ENCODE assay signal across 10 mouse cellular contexts in the genomic region with DNA sequence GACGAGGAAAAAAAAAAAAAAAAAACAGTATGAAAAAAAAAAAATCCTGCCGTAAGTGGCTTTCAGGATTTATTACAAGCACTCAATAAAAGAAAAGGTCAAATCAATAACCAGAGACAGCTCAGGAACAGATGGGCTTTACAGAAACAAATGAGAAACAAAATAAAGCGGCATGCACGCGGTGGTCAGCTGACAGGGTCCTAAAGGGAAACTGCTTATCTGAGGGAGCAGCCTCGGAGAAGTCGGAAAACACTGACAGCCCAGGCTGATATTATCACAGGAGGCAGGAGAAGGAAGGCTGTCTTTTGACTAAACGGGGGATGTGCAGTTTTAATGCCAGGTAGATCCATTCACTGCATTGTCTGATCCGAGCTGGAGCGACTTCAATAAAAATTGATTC.
DNase-seq lines count a peak whose midpoint lies in the region; ATAC-seq and TF ChIP-seq lines count a peak whose summit lies in the region.
"Had no signal": no experiment of that assay in that cellular context is flagged by ENCODE, and none has a peak within 500 bp of the region (broad histone marks: within the 10 kb centered on the region; RNA-seq: fewer than 3 reads in every experiment).

No protein-coding gene starts in this region.

- no peak for TF ChIP-seq POLR2A in cortical plate, adult 2 months (IDR thresholded peaks at IDR 0.05; ENCODE audit: extremely low read depth, insufficient read depth, low read length)

- peaks cover 25% of the 10 kb centered on the region for H3K36me3 ChIP-seq in hindbrain, embryonic 13.5 days

- no peak for TF ChIP-seq CTCF in gastrocnemius, adult 2 months (IDR thresholded peaks at IDR 0.05)
- TF ChIP-seq CTCF in cortical plate, adult 2 months (IDR thresholded peaks at IDR 0.05; ENCODE audit: extremely low read depth, insufficient read depth, low read length): no peak

- DNase-seq in gastrocnemius, adult 2 months: no peak
- no peak for DNase-seq in gastrocnemius, adult 18-20 months (ENCODE audit: low spot score)
- peak; percentile 63 for DNase-seq in mesoderm, embryonic 11.5 days (ENCODE audit: low read depth, low spot score)
- no peak for DNase-seq in urinary bladder, postnatal 10 days (ENCODE audit: low spot score)
- no peak for DNase-seq in frontal cortex, postnatal 14 days (ENCODE audit: low spot score in 2 of 2)
- DNase-seq: cerebellum, adult 11 months had no signal

- WGBS in hindbrain, embryonic 13.5 days: 33% methylated on average over 10 of the region's 10 CpGs

- peak overlapping the region; percentile 55 for H3K4me2 ChIP-seq in hindbrain, embryonic 13.5 days

- peak overlapping the region; percentile 72 for H3K4me3 ChIP-seq in gastrocnemius, adult 2 months
- peak overlapping the region; percentile 47 for H3K4me3 ChIP-seq in cortical plate, adult 2 months (ENCODE audit: insufficient read depth, low read length)
- peak overlapping the region; percentile 41 for H3K4me3 ChIP-seq in hindbrain, embryonic 13.5 days

- peak overlapping the region; percentile 65 for H3K9ac ChIP-seq in hindbrain, embryonic 13.5 days

- no peaks in the 10 kb centered on the region for H3K27me3 ChIP-seq in hindbrain, embryonic 13.5 days
- H3K27me3 ChIP-seq: CH12.LX had no signal

- H3K27ac ChIP-seq in gastrocnemius, adult 2 months: peak overlapping the region; percentile 72
- H3K27ac ChIP-seq in cortical plate, adult 2 months (ENCODE audit: insufficient read depth, low read length): no peak overlapping the region
- no peak overlapping the region; the same call in 1 of the 2 replicates for H3K27ac ChIP-seq in hindbrain, embryonic 13.5 days

- peaks cover 2% of the 10 kb centered on the region; the same call in 1 of the 2 replicates for H3K4me1 ChIP-seq in cortical plate, adult 2 months (ENCODE audit: control insufficient read depth, insufficient read depth, low read length)
- peaks cover 18% of the 10 kb centered on the region for H3K4me1 ChIP-seq in hindbrain, embryonic 13.5 days (replicated peaks)

- H3K9me3 ChIP-seq in hindbrain, embryonic 13.5 days: no peaks in the 10 kb centered on the region

- intact Hi-C loops in gastrocnemius, adult 2 months (cut with DNase I): no loop called here

- ATAC-seq in hindbrain, embryonic 13.5 days (ENCODE audit: low FRiP score): peak; percentile 49; the same call in 1 of the 2 replicates
- ATAC-seq in inflammation-experienced regulatory T-cells, adult 6 months: no peak
